ENCODE assay signal across 21 mouse cellular contexts in the genomic region with DNA sequence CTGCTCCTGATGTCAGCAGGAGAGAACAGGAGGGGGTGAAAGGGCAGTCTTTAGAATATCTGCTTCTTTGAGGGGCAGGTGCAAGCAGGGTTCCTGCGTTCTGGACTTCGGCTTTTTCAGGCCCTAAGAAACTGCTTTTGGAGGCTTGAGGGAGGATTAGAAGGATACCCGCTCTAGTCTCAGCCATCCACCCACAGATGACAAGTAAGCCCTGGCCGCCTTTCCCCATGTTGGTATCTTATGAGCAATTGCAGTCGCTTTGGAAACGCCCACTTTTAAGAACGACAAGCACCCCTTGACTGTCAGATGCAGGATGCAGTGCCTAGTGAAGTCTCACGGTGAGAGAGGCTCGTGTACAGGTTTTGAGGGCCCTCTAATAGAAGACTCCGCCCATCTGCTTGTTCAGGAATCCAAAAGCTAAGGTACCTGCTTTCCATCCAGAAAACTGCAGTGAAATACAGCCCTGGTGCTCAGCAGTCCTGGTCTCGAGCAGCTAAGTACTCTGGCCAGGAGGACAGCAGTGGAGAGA. TPM values are rescaled to one million over a fixed set of nuclear protein-coding genes. Genes with fewer than 3 reads are reported as not detected.
DNase-seq lines count a peak whose midpoint lies in the region; ATAC-seq and TF ChIP-seq lines count a peak whose summit lies in the region.
"Had no signal": no experiment of that assay in that cellular context is flagged by ENCODE, and none has a peak within 500 bp of the region (broad histone marks: within the 10 kb centered on the region; RNA-seq: fewer than 3 reads in every experiment).

No protein-coding gene starts in this region.

- 84% methylated on average over 11 of the region's 11 CpGs for WGBS in midbrain, embryonic 13.5 days
- WGBS in midbrain, embryonic 14.5 days = 81% methylated on average over 11 of the region's 11 CpGs

- H3K27ac ChIP-seq in gastrocnemius, adult 2 months = peak overlapping the region; percentile 86
- H3K27ac ChIP-seq in midbrain, embryonic 13.5 days = no peak overlapping the region
- H3K27ac ChIP-seq in midbrain, embryonic 14.5 days (replicated peaks; ENCODE audit: low read depth, low read length) = no peak overlapping the region
- H3K27ac ChIP-seq: embryonic facial prominence, embryonic 10.5 days; forebrain, embryonic 10.5 days; hindbrain, embryonic 10.5 days; kidney, embryonic 15.5 days; limb, embryonic 13.5 days had no signal

- no peaks in the 10 kb centered on the region for H3K9me3 ChIP-seq in midbrain, embryonic 13.5 days
- H3K9me3 ChIP-seq in midbrain, embryonic 14.5 days (ENCODE audit: control insufficient read depth, low read length) = no peaks in the 10 kb centered on the region
- H3K9me3 ChIP-seq: embryonic facial prominence, embryonic 10.5 days; forebrain, embryonic 10.5 days; hindbrain, embryonic 10.5 days; kidney, embryonic 15.5 days; limb, embryonic 13.5 days; neural tube, embryonic 15.5 days had no signal

- H3K4me1 ChIP-seq in midbrain, embryonic 13.5 days (replicated peaks) = no peaks in the 10 kb centered on the region
- no peaks in the 10 kb centered on the region for H3K4me1 ChIP-seq in midbrain, embryonic 14.5 days (ENCODE audit: control insufficient read depth, insufficient read depth, low read length)
- H3K4me1 ChIP-seq: hindbrain, embryonic 10.5 days; kidney, embryonic 15.5 days; limb, embryonic 13.5 days; neural tube, embryonic 15.5 days had no signal

- H3K4me2 ChIP-seq in midbrain, embryonic 13.5 days (replicated peaks) = no peak overlapping the region
- no peak overlapping the region for H3K4me2 ChIP-seq in midbrain, embryonic 14.5 days (ENCODE audit: low read length)
- H3K4me2 ChIP-seq: heart, embryonic 11.5 days; kidney, embryonic 15.5 days; limb, embryonic 13.5 days; lung, embryonic 14.5 days; neural tube, embryonic 15.5 days had no signal

- intact Hi-C loops in gastrocnemius, adult 2 months (cut with DNase I) = no loop called here

- ATAC-seq in midbrain, embryonic 13.5 days = no peak
- ATAC-seq in midbrain, embryonic 14.5 days (ENCODE audit: low FRiP score, low TSS enrichment) = no peak
- ATAC-seq in erythroid progenitor cell, adult 5-6 weeks (replicated peaks; ENCODE audit: low FRiP score, poor library complexity, severe bottlenecking) = no peak
- ATAC-seq: intestine, postnatal 0 days; Patski had no signal

- H3K9ac ChIP-seq in midbrain, embryonic 13.5 days (replicated peaks) = peak overlapping the region; percentile 6; the same call in 1 of the 2 replicates
- no peak overlapping the region for H3K9ac ChIP-seq in midbrain, embryonic 14.5 days (replicated peaks; ENCODE audit: low read length)
- H3K9ac ChIP-seq: kidney, embryonic 15.5 days; limb, embryonic 13.5 days; lung, embryonic 14.5 days; neural tube, embryonic 15.5 days had no signal

- H3K27me3 ChIP-seq in midbrain, embryonic 13.5 days = no peaks in the 10 kb centered on the region
- H3K27me3 ChIP-seq in midbrain, embryonic 14.5 days (ENCODE audit: control insufficient read depth, insufficient read depth, low read length) = no peaks in the 10 kb centered on the region
- H3K27me3 ChIP-seq: kidney, embryonic 15.5 days; limb, embryonic 13.5 days; neural tube, embryonic 15.5 days; Patski had no signal

- TF ChIP-seq CTCF in gastrocnemius, adult 2 months (IDR thresholded peaks at IDR 0.05) = no peak

- H3K4me3 ChIP-seq in gastrocnemius, adult 2 months = no peak overlapping the region
- no peak overlapping the region for H3K4me3 ChIP-seq in midbrain, embryonic 13.5 days (replicated peaks)
- no peak overlapping the region for H3K4me3 ChIP-seq in midbrain, embryonic 14.5 days (replicated peaks; ENCODE audit: low read depth, low read length)
- H3K4me3 ChIP-seq: embryonic facial prominence, embryonic 10.5 days; forebrain, embryonic 10.5 days; hindbrain, embryonic 10.5 days; kidney, embryonic 15.5 days; limb, embryonic 13.5 days; neural tube, embryonic 15.5 days had no signal

- peaks cover 77% of the 10 kb centered on the region for H3K36me3 ChIP-seq in midbrain, embryonic 13.5 days
- peaks cover 67% of the 10 kb centered on the region for H3K36me3 ChIP-seq in midbrain, embryonic 14.5 days (ENCODE audit: control insufficient read depth, insufficient read depth, low read length)

- no peak for DNase-seq in gastrocnemius, adult 2 months
- DNase-seq in gastrocnemius, postnatal 25 days = no peak
- DNase-seq in midbrain, embryonic 14.5 days = no peak
- DNase-seq in lung, postnatal 10 days = peak; percentile 58
- DNase-seq in urinary bladder, postnatal 14 days (ENCODE audit: low spot score) = no peak
- DNase-seq: cerebellum, adult 11-12 months; heart, postnatal 10 days; kidney, postnatal 4 days; layer of hippocampus, adult 9-11 months; lung, embryonic 14.5 days had no signal

RNA-seq across cellular contexts. Expression of gene Lrrc29, which starts 7.4 kb away (rescaled TPM):
- 1 to 10 TPM in 1 of 2 experiments, under 1 TPM in 1; 0.99 to 1.3 TPM for total RNA-seq in gastrocnemius, adult 2 months (2021)
- 1 to 10 TPM in 1 of 2 experiments, under 1 TPM in 1; 0.87 to 1.4 TPM for total RNA-seq in gastrocnemius, postnatal 25 days (2021)
- 0.98 and 1.1 TPM in 2 replicates for polyA plus RNA-seq in midbrain, embryonic 13.5 days (2015; fragmentation: Nextera tagmentation; extraction: Ambion mirVana)
- polyA plus RNA-seq in midbrain, embryonic 14.5 days (2014; fragmentation: Nextera tagmentation; extraction: Ambion mirVana) = 0.72 and 0.86 TPM in 2 replicates
- total RNA-seq in erythroid progenitor cell, adult 5-6 weeks (2015; ENCODE audit: low replicate concordance) = 23.4 and 26.8 TPM in 2 replicates
- total RNA-seq in erythroid progenitor cell, adult 5-6 weeks (2017; ENCODE audit: low replicate concordance) = 24.8 and 31.7 TPM in 2 replicates

RNA-seq across cellular contexts. Expression of gene Tmem208, which starts 7.4 kb away (rescaled TPM):
- 10 to 100 TPM; 20.1 to 24.6 TPM for total RNA-seq in gastrocnemius, adult 2 months (2021)
- total RNA-seq in gastrocnemius, postnatal 25 days (2021) = 10 to 100 TPM; 20.5 to 23.1 TPM
- polyA plus RNA-seq in midbrain, embryonic 13.5 days (2015; fragmentation: Nextera tagmentation; extraction: Ambion mirVana) = 121 TPM in 2 replicates
- 122 and 149 TPM in 2 replicates for polyA plus RNA-seq in midbrain, embryonic 14.5 days (2014; fragmentation: Nextera tagmentation; extraction: Ambion mirVana)
- total RNA-seq in erythroid progenitor cell, adult 5-6 weeks (2015; ENCODE audit: low replicate concordance) = 67.9 and 68.8 TPM in 2 replicates
- total RNA-seq in erythroid progenitor cell, adult 5-6 weeks (2017; ENCODE audit: low replicate concordance) = 18.1 and 30.2 TPM in 2 replicates

RNA-seq across cellular contexts. Expression of gene Elmo3, which starts 13.3 kb away (rescaled TPM):
- total RNA-seq in gastrocnemius, adult 2 months (2021) = 1 to 10 TPM; 1.2 to 1.6 TPM
- total RNA-seq in gastrocnemius, postnatal 25 days (2021) = under 1 TPM; 0.49 to 0.99 TPM
- polyA plus RNA-seq in midbrain, embryonic 13.5 days (2015; fragmentation: Nextera tagmentation; extraction: Ambion mirVana) = 0.97 and 1.1 TPM in 2 replicates
- 0.55 and 1.1 TPM in 2 replicates for polyA plus RNA-seq in midbrain, embryonic 14.5 days (2014; fragmentation: Nextera tagmentation; extraction: Ambion mirVana)
- total RNA-seq in erythroid progenitor cell, adult 5-6 weeks (2015; ENCODE audit: low replicate concordance) = 10.1 and 18.7 TPM in 2 replicates
- 14.0 and 21.9 TPM in 2 replicates for total RNA-seq in erythroid progenitor cell, adult 5-6 weeks (2017; ENCODE audit: low replicate concordance)

RNA-seq across cellular contexts. Expression of gene E2f4, which starts 21.3 kb away (rescaled TPM):
- total RNA-seq in gastrocnemius, adult 2 months (2021) = 10 to 100 TPM; 26.8 to 29.7 TPM
- total RNA-seq in gastrocnemius, postnatal 25 days (2021) = 10 to 100 TPM; 21.8 to 24.5 TPM
- 51.1 and 57.5 TPM in 2 replicates for polyA plus RNA-seq in midbrain, embryonic 13.5 days (2015; fragmentation: Nextera tagmentation; extraction: Ambion mirVana)
- 43.9 and 51.7 TPM in 2 replicates for polyA plus RNA-seq in midbrain, embryonic 14.5 days (2014; fragmentation: Nextera tagmentation; extraction: Ambion mirVana)
- total RNA-seq in erythroid progenitor cell, adult 5-6 weeks (2015; ENCODE audit: low replicate concordance) = 632 and 674 TPM in 2 replicates
- total RNA-seq in erythroid progenitor cell, adult 5-6 weeks (2017; ENCODE audit: low replicate concordance) = 268 and 326 TPM in 2 replicates

RNA-seq across cellular contexts. Expression of gene Exoc3l, which starts 22.8 kb away (rescaled TPM):
- 1 to 10 TPM in 1 of 2 experiments, under 1 TPM in 1; 0.84 to 2.3 TPM for total RNA-seq in gastrocnemius, adult 2 months (2021)
- total RNA-seq in gastrocnemius, postnatal 25 days (2021) = 1 to 10 TPM; 1.4 to 2.5 TPM
- polyA plus RNA-seq in midbrain, embryonic 13.5 days (2015; fragmentation: Nextera tagmentation; extraction: Ambion mirVana) = 10.4 and 11.7 TPM in 2 replicates
- 8.6 and 13.1 TPM in 2 replicates for polyA plus RNA-seq in midbrain, embryonic 14.5 days (2014; fragmentation: Nextera tagmentation; extraction: Ambion mirVana)
- 3.2 TPM in 1 of 2 replicates, not detected in the other for total RNA-seq in erythroid progenitor cell, adult 5-6 weeks (2015; ENCODE audit: low replicate concordance)
- 8.5 and 18.6 TPM in 2 replicates for total RNA-seq in erythroid progenitor cell, adult 5-6 weeks (2017; ENCODE audit: low replicate concordance)

Comparison
In these comparisons a context has a peak if more than half of its experiments do, and no peak if none do; other contexts are left out.
1. RNA of gene Lrrc29, which starts 7.4 kb away (total RNA-seq): 23.4 to 31.7 TPM in erythroid progenitor cell, adult 5-6 weeks; 0.87 to 1.4 TPM in gastrocnemius, postnatal 25 days and 0.99 to 1.3 TPM in gastrocnemius, adult 2 months; every median in the first group is over 10 times any median in the second.
2. RNA of gene Elmo3, which starts 13.3 kb away (total RNA-seq): 10.1 to 21.9 TPM in erythroid progenitor cell, adult 5-6 weeks; 1.2 to 1.6 TPM in gastrocnemius, adult 2 months and 0.49 to 0.99 TPM in gastrocnemius, postnatal 25 days; every median in the first group is over 4 times any median in the second.